Comparison of ENCODE assay signal across 10 mouse cellular contexts in genomic region chr4:63752687-63753523, GRCm38 (mm10). TPM values are rescaled to one million over a fixed set of nuclear protein-coding genes. Genes with fewer than 3 reads are reported as not detected.
DNase-seq lines count a peak whose midpoint lies in the region; ATAC-seq lines count a peak whose summit lies in the region.
"Had no signal": no experiment of that assay in that cellular context is flagged by ENCODE, and none has a peak within 500 bp of the region (broad histone marks: within the 10 kb centered on the region; RNA-seq: fewer than 3 reads in every experiment).

No protein-coding gene starts in this region.

- no peak overlapping the region for H3K27ac ChIP-seq in embryonic facial prominence, embryonic 14.5 days (replicated peaks; ENCODE audit: low read depth, low read length)
- H3K27ac ChIP-seq in intestine, embryonic 16.5 days (ENCODE audit: low read length): peak overlapping the region; percentile 33; the same call in 1 of the 2 replicates
- no peak overlapping the region for H3K27ac ChIP-seq in limb, embryonic 11.5 days (replicated peaks; ENCODE audit: low read depth, low read length)

- intact Hi-C loops in gastrocnemius, postnatal 14 days (cut with DNase I; ENCODE audit: low total_unique reads): no loop called here

- H3K27me3 ChIP-seq in embryonic facial prominence, embryonic 14.5 days (replicated peaks; ENCODE audit: control insufficient read depth, insufficient read depth, low read length): no peaks in the 10 kb centered on the region; the same call in 1 of the 2 replicates
- H3K27me3 ChIP-seq in intestine, embryonic 16.5 days (replicated peaks; ENCODE audit: control insufficient read depth, insufficient read depth, low read length): no peaks in the 10 kb centered on the region
- H3K27me3 ChIP-seq in limb, embryonic 11.5 days (ENCODE audit: control insufficient read depth, insufficient read depth, low read length): no peaks in the 10 kb centered on the region
- H3K27me3 ChIP-seq: Patski had no signal

- H3K36me3 ChIP-seq in embryonic facial prominence, embryonic 14.5 days (ENCODE audit: control insufficient read depth, insufficient read depth, low read length): no peaks in the 10 kb centered on the region
- H3K36me3 ChIP-seq in intestine, embryonic 16.5 days (ENCODE audit: control insufficient read depth, insufficient read depth, low read length): no peaks in the 10 kb centered on the region
- H3K36me3 ChIP-seq in limb, embryonic 11.5 days (ENCODE audit: control insufficient read depth, insufficient read depth, low read length): no peaks in the 10 kb centered on the region

- no peak overlapping the region for H3K4me2 ChIP-seq in embryonic facial prominence, embryonic 14.5 days (ENCODE audit: low read depth, low read length)
- H3K4me2 ChIP-seq in intestine, embryonic 16.5 days (ENCODE audit: low read depth, low read length): no peak overlapping the region
- no peak overlapping the region for H3K4me2 ChIP-seq in limb, embryonic 11.5 days (ENCODE audit: low read depth, severe bottlenecking)

- H3K9ac ChIP-seq in embryonic facial prominence, embryonic 14.5 days (ENCODE audit: low read depth, low read length): no peak overlapping the region
- no peak overlapping the region for H3K9ac ChIP-seq in intestine, embryonic 16.5 days (ENCODE audit: low read depth, low read length)
- H3K9ac ChIP-seq in limb, embryonic 11.5 days (ENCODE audit: low read length): no peak overlapping the region

- ATAC-seq in embryonic facial prominence, embryonic 14.5 days (ENCODE audit: low read depth): no peak
- ATAC-seq in intestine, embryonic 16.5 days: peak; percentile 67
- ATAC-seq in limb, embryonic 11.5 days (ENCODE audit: insufficient number of reproducible peaks, low FRiP score, low TSS enrichment, low read depth): peak; percentile 26; the same call in 1 of the 2 replicates
- ATAC-seq in monocyte, adult 5-6 weeks (replicated peaks; ENCODE audit: insufficient number of reproducible peaks, low FRiP score, low TSS enrichment, poor library complexity, severe bottlenecking): no peak
- ATAC-seq: Patski had no signal

- peak; percentile 19 for DNase-seq in gastrocnemius, postnatal 14 days
- no peak for DNase-seq in gastrocnemius, postnatal 25 days
- peak; percentile 8 for DNase-seq in ES-CJ7 (ENCODE audit: low read depth, low spot score)
- DNase-seq in embryonic facial prominence, embryonic 14.5 days (ENCODE audit: low spot score): peak; percentile 64
- peak; percentile 30 for DNase-seq in limb, embryonic 11.5 days (ENCODE audit: low spot score)
- peak; percentile 61 for DNase-seq in retina, embryonic 14.5 days (ENCODE audit: low spot score)

- 0 out of 2 replicates have a peak, but pooled peaks cover 6% of the 10 kb centered on the region for H3K4me1 ChIP-seq in embryonic facial prominence, embryonic 14.5 days (ENCODE audit: control insufficient read depth, insufficient read depth, low read length)
- peaks cover 16% of the 10 kb centered on the region for H3K4me1 ChIP-seq in intestine, embryonic 16.5 days (ENCODE audit: control insufficient read depth, insufficient read depth, low read length)
- H3K4me1 ChIP-seq in limb, embryonic 11.5 days (ENCODE audit: control insufficient read depth, insufficient read depth, low read length): no peaks in the 10 kb centered on the region

- no peak overlapping the region for H3K4me3 ChIP-seq in embryonic facial prominence, embryonic 14.5 days (ENCODE audit: low read depth, low read length)
- H3K4me3 ChIP-seq in intestine, embryonic 16.5 days (ENCODE audit: low read length): no peak overlapping the region
- H3K4me3 ChIP-seq in limb, embryonic 11.5 days (ENCODE audit: low read depth, low read length): no peak overlapping the region
- H3K4me3 ChIP-seq: erythroblast, embryonic 14.5 days had no signal

- WGBS in embryonic facial prominence, embryonic 14.5 days: 32% methylated on average over 16 of the region's 16 CpGs
- 42% methylated on average over 16 of the region's 16 CpGs for WGBS in intestine, embryonic 16.5 days
- WGBS in limb, embryonic 11.5 days: 61% methylated on average over 16 of the region's 16 CpGs

- H3K9me3 ChIP-seq in embryonic facial prominence, embryonic 14.5 days (ENCODE audit: control insufficient read depth, low read length): no peaks in the 10 kb centered on the region
- no peaks in the 10 kb centered on the region for H3K9me3 ChIP-seq in intestine, embryonic 16.5 days (ENCODE audit: control insufficient read depth, low read length)
- no peaks in the 10 kb centered on the region for H3K9me3 ChIP-seq in limb, embryonic 11.5 days (ENCODE audit: control insufficient read depth, low read length)

RNA-seq across cellular contexts. Expression of gene Tnfsf15, which starts 8.0 kb away (rescaled TPM):
- under 1 TPM in 1 of 2 experiments, not detected in 1; 0.11 TPM for total RNA-seq in gastrocnemius, postnatal 14 days (2021)
- total RNA-seq in gastrocnemius, postnatal 25 days (2021): under 1 TPM in 1 of 2 experiments, not detected in 1; 0.08 TPM
- polyA plus RNA-seq in embryonic facial prominence, embryonic 14.5 days (2014; fragmentation: Nextera tagmentation; extraction: Ambion mirVana): 0.21 TPM in 1 of 2 replicates, not detected in the other
- 0.16 and 0.18 TPM in 2 replicates for polyA plus RNA-seq in intestine, embryonic 16.5 days (2015; fragmentation: Nextera tagmentation; extraction: Ambion mirVana)
- polyA plus RNA-seq in limb, embryonic 11.5 days (2014; fragmentation: Nextera tagmentation; extraction: Ambion mirVana): not detected in 2 replicates
- total RNA-seq in monocyte, adult 5-6 weeks (2017): not detected in 3 replicates
- polyA plus RNA-seq: erythroblast, embryonic 14.5 days had no signal

Comparison
In these comparisons a context has a peak if more than half of its experiments do, and no peak if none do; other contexts are left out.
1. ATAC-seq: peak in intestine, embryonic 16.5 days (single experiment) and limb, embryonic 11.5 days (single experiment); none in embryonic facial prominence, embryonic 14.5 days (single experiment) and monocyte, adult 5-6 weeks (single experiment).